Mouse (Mus musculus) midbrain, embryonic 11.5 days (tissue): ENCODE measurements around the gene Fes. TPM values are rescaled to one million over a fixed set of nuclear protein-coding genes. Genes with fewer than 3 reads are reported as not detected.

Source experiments
- ATAC-seq: fragments of 200-750 bp; cut with Nextera tagmentation; 2 replicates; pipeline ENCODE4 v1.8.0; 2017; ENCODE audit warnings: moderate TSS enrichment, moderate library complexity; ENCODE audit not compliant: low FRiP score
- DNase-seq: peaks from one replicate; pipeline ENCODE4 v3.0.0; 2015; ENCODE audit warnings: low spot score; ENCODE audit errors: missing footprints
- H3K27ac ChIP-seq: fragments of 300-500 bp; sonication (generic); 2 replicates; pipeline ENCODE4 v1.5.1; 2014; ENCODE audit warnings: low read depth, low read length
- H3K27me3 ChIP-seq: fragments of 300-500 bp; sonication (generic); 2 replicates; pipeline ENCODE4 v1.6.1; 2014; ENCODE audit warnings: mild to moderate bottlenecking, low read length, moderate library complexity, mixed read lengths; ENCODE audit not compliant: control insufficient read depth, insufficient read depth
- H3K36me3 ChIP-seq: fragments of 300-500 bp; sonication (generic); 2 replicates; pipeline ENCODE4 v1.6.1; 2014; ENCODE audit warnings: mild to moderate bottlenecking, low read length, moderate library complexity, mixed read lengths; ENCODE audit not compliant: control insufficient read depth, insufficient read depth
- H3K4me1 ChIP-seq: fragments of 300-500 bp; sonication (generic); 2 replicates; pipeline ENCODE4 v1.6.1; 2014; ENCODE audit warnings: low read length; ENCODE audit not compliant: control insufficient read depth, insufficient read depth
- H3K4me2 ChIP-seq: fragments of 300-500 bp; sonication (generic); 2 replicates; pipeline ENCODE4 v1.6.1; 2014; ENCODE audit warnings: mild to moderate bottlenecking, moderate library complexity
- H3K4me3 ChIP-seq: fragments of 300-500 bp; sonication (generic); 2 replicates; pipeline ENCODE4 v1.5.1; 2014; ENCODE audit warnings: low read depth, low read length
- H3K9ac ChIP-seq: fragments of 300-500 bp; sonication (generic); 2 replicates; pipeline ENCODE4 v1.6.1; 2014; ENCODE audit warnings: low read length
- H3K9me3 ChIP-seq: fragments of 300-500 bp; sonication (generic); 2 replicates; pipeline ENCODE4 v1.6.1; 2016; ENCODE audit warnings: low read length; ENCODE audit not compliant: control insufficient read depth
- WGBS: fragments of 180-500 bp; shearing (Covaris S2); extraction: QIAGEN DNeasy Blood & Tissue Kit; methylation state at CpG from one replicate; pipeline ENCODE4 v1.1.7; 2014; 5-methylcytosine and 5-hydroxymethylcytosine counted together
- polyA plus RNA-seq: library from polyadenylated mRNA; unstranded; fragments of >200 nt; fragmentation: Nextera tagmentation; extraction: Ambion mirVana; gene quantifications from 2 replicates; pipeline ENCODE4 v1.2.1, GENCODE M21; 2014

Gene Fes
- polyA plus RNA-seq, 1 experiment from 2014 or later = 7.6 TPM

- WGBS = 13% methylated on average over 17 of the region's 17 CpGs
Measured at GRCm38 (mm10) chr7:80339371-80339770, 48.4 kb downstream of the Fes start.

GRCm38 (mm10) chr7:80336932-80337331, 50.8 kb downstream of the Fes start:
- H3K36me3 ChIP-seq = peaks cover 28% of the 10 kb centered on the region
- H3K27me3 ChIP-seq = no peaks in the 10 kb centered on the region; the same call in 1 of the 2 replicates

More at GRCm38 (mm10) chr7:80339371-80339770, 48.4 kb downstream of the Fes start:
- Histone ChIP-seq H3K36me3 (peaks cover 10% of the 10 kb centered on the region), H3K27me3 (no peaks in the 10 kb centered on the region; the same call in 1 of the 2 replicates), H3K27ac (no peak overlapping the region), H3K9me3 (no peaks in the 10 kb centered on the region), H3K4me2 (peak overlapping the region; percentile 83), H3K9ac (peak overlapping the region; percentile 72), H3K4me1 (peaks cover 23% of the 10 kb centered on the region), H3K4me3 (peak overlapping the region; percentile 69)
- ATAC-seq (no peak), DNase-seq (peak; percentile 91)

GRCm38 (mm10) chr7:80334848-80335247, 52.9 kb downstream of the Fes start:
- Histone ChIP-seq H3K36me3 (peaks cover 46% of the 10 kb centered on the region), H3K27ac (no peak overlapping the region), H3K9ac (no peak overlapping the region), H3K27me3 (no peaks in the 10 kb centered on the region), H3K4me1 (peaks cover 8% of the 10 kb centered on the region), H3K4me2 (no peak overlapping the region), H3K9me3 (no peaks in the 10 kb centered on the region), H3K4me3 (no peak overlapping the region)
- WGBS = 86% methylated on average over 4 of the region's 4 CpGs
- ATAC-seq (no peak), DNase-seq (no peak)

More at GRCm38 (mm10) chr7:80336932-80337331, 50.8 kb downstream of the Fes start:
- 95% methylated on average over 3 of the region's 3 CpGs for WGBS
- peaks cover 18% of the 10 kb centered on the region for H3K4me1 ChIP-seq
- no peak overlapping the region for H3K9ac ChIP-seq
- no peaks in the 10 kb centered on the region for H3K9me3 ChIP-seq
- no peak overlapping the region for H3K27ac ChIP-seq
- ATAC-seq (no peak), DNase-seq (no peak)
- no peak overlapping the region for H3K4me3 ChIP-seq
- H3K4me2 ChIP-seq = no peak overlapping the region

DNA sequence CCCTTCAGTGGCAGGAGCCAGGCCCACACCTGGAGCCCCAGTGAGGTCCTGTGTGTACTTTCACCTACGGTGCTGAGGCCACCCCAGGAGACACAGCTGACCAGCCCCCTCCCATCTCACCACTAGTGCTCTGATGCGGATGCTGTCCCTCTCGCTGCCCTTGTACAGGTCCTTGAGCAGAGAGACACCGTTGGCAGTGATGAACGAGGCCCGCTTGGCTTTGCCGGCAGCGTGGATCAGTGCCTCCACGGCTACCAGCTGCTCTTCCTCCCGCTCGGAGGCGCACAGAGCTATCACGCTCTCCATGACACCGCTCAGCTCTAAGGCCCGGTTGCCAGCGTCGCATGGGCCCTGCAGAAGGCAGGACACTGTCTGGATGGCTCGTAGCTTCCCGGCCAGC, 56.3 kb downstream of the Fes start:
- ATAC-seq (no peak), DNase-seq (no peak)
- H3K36me3 ChIP-seq = peaks cover 58% of the 10 kb centered on the region
- 97% methylated on average over 19 of the region's 19 CpGs for WGBS
- no peak overlapping the region for H3K4me3 ChIP-seq
- no peak overlapping the region for H3K9ac ChIP-seq
- no peaks in the 10 kb centered on the region for H3K27me3 ChIP-seq
- no peak overlapping the region for H3K27ac ChIP-seq
- no peaks in the 10 kb centered on the region for H3K9me3 ChIP-seq
- H3K4me2 ChIP-seq = no peak overlapping the region
- no peaks in the 10 kb centered on the region for H3K4me1 ChIP-seq

DNA sequence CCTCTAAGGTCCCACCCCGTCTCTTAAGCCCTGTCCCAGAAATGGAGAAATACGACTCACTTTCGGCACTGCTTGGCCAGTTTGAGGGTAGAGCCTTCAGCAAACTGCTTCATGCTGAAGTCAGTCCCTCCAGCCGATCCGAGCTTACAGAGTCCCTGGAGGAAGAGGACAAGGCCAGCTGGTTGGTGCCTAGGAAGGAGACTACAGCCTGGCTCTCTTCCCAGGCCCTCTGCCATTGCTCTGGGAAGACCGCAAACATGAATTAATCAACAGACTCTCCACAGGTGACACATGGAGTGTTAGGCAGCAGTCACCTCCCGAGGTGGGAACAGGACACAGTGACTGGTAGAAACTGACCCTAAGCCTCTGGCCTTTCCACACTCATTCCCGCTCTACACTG, 57.5 kb downstream of the Fes start:
- Histone ChIP-seq H3K9ac (no peak overlapping the region), H3K27me3 (no peaks in the 10 kb centered on the region), H3K4me1 (no peaks in the 10 kb centered on the region), H3K4me3 (no peak overlapping the region), H3K27ac (no peak overlapping the region), H3K4me2 (no peak overlapping the region), H3K9me3 (no peaks in the 10 kb centered on the region), H3K36me3 (peaks cover 65% of the 10 kb centered on the region)
- no peak for DNase-seq
- ATAC-seq = no peak
- 90% methylated on average over 8 of the region's 8 CpGs for WGBS

Other genes starting within 250 kb of the Fes start
- gene Sema4b, start 201.1 kb downstream of the Fes start, polyA plus RNA-seq = 9.6 and 10.5 TPM in 2 replicates
- gene Cib1, start 155.1 kb downstream of the Fes start, polyA plus RNA-seq = 49.8 and 55.0 TPM in 2 replicates
- gene Gdpgp1, start 155.1 kb downstream of the Fes start, polyA plus RNA-seq = 3.8 and 4.5 TPM in 2 replicates
- 0.53 and 0.91 TPM in 2 replicates for gene Ttll13, start 141.6 kb downstream of the Fes start, polyA plus RNA-seq
- 53.1 and 53.2 TPM in 2 replicates for gene Ngrn, start 126.7 kb downstream of the Fes start, polyA plus RNA-seq
- 12.6 and 14.3 TPM in 2 replicates for gene Vps33b, start 118.3 kb downstream of the Fes start, polyA plus RNA-seq
- gene Prc1, start 93.5 kb downstream of the Fes start, polyA plus RNA-seq = 231 and 232 TPM in 2 replicates
- 10.1 and 10.9 TPM in 2 replicates for gene Rccd1, start 63.5 kb downstream of the Fes start, polyA plus RNA-seq
- 28.8 and 30.4 TPM in 2 replicates for gene Unc45a, start 46.9 kb downstream of the Fes start, polyA plus RNA-seq
- 25.6 and 26.9 TPM in 2 replicates for gene Hddc3, start 44.8 kb downstream of the Fes start, polyA plus RNA-seq
- gene Man2a2, start 16.6 kb downstream of the Fes start, polyA plus RNA-seq = 5.8 and 6.9 TPM in 2 replicates
- gene Furin, start 17.5 kb upstream of the Fes start, polyA plus RNA-seq = 2.7 TPM in 2 replicates
- 38.1 and 43.9 TPM in 2 replicates for gene Blm, start 147.2 kb upstream of the Fes start, polyA plus RNA-seq